Mouse (Mus musculus): Measurements from ENCODE around the gene Nav3.

Gene Nav3

DNA sequence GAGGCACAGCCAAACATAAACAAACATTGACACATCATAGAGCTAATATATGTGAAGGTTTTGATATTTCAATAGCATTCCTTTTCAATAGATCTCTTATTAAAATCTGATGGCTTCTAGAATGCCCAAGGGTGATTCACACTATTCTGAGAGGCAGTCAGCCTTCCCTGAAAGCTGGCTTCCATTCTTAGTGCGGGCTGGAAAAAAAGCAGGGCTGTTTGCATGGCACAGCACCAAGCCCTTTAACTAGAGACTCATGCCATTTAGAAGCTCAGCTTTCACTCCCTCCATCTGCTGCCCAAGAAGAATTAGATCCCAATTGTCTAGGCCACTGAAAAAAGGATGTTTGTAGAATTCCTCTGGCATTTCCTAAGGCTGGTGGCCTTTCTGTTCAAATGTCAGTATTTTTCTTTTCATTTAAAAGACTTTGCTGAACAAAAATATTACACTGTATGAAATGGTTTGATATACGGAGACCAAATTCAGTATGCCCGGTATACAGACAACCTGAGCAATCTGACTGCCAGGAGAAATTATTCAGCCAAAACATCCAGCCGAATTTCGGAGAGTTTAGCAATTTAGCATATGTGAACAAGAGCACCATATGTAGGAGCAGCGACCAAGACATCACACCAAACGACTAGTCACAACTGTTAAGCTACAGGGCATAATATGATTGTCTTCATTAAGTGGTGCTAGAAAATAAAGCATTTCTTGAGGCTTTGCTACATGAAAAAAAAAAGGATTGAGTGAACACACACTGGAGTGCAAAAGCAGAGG, 263.8 kb downstream of the Nav3 start:
- no peak for DNase-seq (ENCODE audit: low spot score)

DNA sequence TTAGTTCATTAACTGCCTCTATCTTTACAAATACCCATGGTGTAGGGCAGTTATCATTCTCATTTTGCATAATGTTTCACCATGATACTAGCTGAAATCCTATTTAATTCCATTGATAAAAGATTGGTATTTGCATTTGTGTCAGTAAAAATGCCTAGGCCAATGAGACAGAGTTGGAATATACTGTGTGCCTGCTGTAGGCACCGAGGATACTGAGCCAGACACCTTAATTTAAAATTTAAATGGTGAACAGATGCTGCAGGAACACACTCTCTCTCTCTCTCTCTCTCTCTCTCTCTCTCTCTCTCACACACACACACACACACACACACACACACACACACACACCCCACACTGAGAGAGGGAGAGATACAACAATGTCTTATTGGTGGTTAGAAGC, 269.8 kb downstream of the Nav3 start:
- DNase-seq (ENCODE audit: low spot score), result no peak

DNA sequence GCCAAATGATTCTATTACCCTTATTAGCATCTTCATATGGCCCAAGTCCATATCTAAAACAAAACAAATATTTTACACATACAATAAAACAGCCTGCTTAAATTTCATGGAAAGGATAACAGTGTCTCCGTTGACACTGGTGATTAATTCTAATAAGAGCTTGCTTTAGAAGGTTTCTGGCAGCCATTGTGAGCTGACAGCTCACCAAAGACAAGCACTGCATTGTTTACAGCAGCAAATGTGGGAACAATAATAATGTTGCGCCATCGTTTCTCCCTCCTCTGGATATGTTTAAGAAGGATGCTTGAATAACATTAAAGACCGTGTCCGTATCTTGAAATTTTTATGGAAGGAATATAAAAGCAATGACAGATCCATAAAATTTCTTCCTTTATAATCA, 280.1 kb downstream of the Nav3 start:
- DNase-seq (ENCODE audit: low spot score), result no peak

DNA sequence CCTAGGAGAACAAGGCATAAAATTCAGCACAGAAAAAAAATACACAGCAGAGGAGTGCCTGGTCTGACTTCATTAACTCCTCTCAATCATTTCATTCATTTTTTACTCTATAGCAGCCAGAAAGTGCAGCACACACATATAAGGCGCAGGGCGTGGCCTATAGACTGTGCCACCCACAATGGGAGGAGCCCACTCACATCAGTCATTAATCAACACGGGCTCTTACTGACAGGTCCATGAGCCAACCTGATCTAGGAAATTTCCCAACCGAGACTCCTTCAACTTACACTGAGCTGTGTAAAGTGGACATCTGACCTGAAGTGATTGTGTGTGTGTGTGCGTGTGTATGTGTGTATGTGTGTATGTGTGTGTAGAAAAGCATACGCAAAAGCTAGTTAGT, 286.6 kb downstream of the Nav3 start:
- DNase-seq (ENCODE audit: low spot score), result no peak

DNA sequence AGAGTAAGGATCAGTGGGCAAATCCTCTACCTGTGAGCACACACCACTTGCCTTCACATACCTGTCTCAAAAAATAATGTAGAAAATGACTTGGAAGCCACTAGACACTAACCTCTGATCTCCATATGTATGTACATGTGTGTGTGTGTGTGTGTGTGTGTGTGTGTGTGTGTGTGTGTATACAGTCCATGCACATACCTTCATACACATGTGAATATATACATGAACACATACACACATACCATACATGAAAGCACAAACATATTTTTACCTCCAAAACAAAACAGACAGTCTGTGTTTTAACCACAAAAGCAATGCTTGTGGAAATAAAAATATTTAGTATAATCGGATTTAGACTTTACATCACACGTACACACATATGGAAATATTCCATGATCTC, 287.1 kb downstream of the Nav3 start:
- no peak for DNase-seq (ENCODE audit: low spot score)

DNA sequence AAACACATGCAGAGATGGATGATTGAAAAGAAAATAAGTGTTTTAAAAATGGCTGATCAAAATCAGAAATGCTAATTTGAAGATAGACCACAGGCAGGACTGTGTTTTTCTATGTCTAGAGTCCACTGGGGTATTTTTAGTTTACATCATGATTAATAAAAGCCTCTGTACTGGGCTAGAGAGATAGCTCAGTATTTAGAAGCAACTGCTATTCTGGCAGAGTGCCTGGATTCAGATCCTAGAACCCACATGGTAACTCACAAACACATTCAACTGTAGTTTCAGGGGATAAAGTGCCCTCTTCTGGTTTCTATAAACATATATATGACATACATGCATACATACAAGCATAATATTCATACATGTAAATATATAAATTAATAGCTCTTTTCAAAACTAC, 293.4 kb downstream of the Nav3 start:
- DNase-seq (ENCODE audit: low spot score), result no peak

DNA sequence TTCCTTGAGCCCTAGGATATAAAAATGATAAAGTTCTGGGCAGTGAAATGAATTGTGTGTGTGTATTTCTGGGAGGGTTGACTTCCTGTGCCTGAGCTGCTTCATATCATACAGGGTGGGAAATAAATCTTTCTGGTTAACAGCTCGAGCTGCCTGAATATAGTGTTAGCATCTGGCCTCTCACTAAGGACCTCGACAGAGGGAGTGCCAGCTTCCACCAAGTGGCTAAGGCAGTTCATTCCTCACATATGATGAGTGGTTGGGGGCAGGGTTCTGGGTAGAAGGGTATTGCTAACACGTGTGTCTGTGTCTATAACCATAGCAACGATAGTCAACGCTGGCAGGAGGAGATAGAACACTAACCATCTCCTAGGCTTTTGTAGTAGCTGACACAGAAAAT, 295.1 kb downstream of the Nav3 start:
- no peak for DNase-seq (ENCODE audit: low spot score)

DNA sequence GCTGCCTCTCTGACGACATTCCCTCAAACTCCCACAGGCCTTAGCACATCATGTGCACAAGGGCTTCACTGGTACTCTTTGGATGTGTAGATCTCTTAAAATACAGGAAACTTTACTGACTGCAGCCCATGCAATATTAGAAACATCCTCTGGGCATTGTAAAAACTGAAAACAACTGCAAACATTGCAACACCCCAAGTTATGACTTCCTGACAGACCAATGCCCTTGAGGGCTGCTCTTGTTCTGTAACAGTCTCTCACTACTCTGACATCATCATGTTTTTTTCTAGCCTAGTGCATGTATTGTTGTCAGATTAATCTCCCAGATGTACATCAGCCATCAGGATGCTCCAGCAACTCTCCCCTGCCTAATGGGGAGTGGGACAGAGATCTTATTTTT, 296.5 kb downstream of the Nav3 start:
- DNase-seq (ENCODE audit: low spot score), result no peak

DNA sequence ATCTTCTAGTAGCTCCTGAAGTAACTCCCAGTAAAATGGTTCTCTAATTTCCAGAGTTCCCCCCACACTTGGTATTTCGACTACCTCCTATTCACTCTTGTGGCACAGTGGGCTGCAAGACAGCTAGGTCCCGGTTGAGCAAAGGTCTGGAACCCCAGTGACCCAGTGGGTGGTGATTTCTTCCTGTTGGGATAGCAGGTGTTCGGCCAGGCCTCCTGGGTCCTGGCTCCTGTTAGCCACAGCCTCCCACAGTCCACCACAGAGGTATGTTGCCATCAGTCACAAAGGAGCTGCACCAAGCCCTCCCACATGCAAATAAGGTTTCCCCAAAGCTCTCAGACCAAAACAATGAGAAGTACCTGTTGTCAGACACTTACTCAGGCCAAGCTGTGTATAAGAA, 297.9 kb downstream of the Nav3 start:
- no peak for DNase-seq (ENCODE audit: low spot score)

DNA sequence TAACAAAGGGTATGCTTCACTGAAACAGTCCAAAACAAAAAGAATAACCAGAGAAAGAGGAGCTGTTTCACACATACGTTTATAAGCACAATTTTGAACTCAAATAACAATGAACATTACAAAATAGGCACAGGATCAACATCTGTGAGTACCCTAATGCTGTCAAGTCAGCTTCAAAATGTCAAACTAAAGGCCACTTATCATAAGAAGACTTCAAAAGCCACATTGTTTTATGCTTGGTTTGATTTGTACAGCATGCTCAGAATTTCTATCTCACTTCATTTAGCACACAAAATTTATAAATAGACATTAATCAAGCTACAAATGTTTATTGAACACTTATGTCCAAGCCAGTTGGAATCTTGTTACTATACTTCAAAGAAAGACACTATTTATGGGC, 299.6 kb downstream of the Nav3 start:
- no peak for DNase-seq (ENCODE audit: low spot score)

DNA sequence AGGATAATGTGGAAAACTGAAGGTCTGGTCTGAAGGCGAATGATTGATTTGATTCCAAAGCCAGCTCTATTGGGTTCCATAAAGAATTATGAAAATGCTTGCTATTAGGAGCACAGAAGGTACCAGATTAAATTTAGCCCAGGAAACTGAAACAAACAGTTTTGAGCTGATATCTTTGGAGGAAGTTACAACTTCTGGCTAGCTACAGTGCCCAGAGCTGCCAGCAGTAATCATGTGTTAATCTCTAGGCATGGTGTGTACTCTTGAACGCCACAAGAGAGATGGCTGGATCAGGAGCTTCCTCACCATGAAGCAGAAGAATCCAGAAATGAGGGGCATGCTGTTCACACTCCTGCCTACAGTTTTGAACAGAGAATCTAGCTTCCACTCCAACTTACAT, 300.5 kb downstream of the Nav3 start:
- DNase-seq (ENCODE audit: low spot score), result no peak

DNA sequence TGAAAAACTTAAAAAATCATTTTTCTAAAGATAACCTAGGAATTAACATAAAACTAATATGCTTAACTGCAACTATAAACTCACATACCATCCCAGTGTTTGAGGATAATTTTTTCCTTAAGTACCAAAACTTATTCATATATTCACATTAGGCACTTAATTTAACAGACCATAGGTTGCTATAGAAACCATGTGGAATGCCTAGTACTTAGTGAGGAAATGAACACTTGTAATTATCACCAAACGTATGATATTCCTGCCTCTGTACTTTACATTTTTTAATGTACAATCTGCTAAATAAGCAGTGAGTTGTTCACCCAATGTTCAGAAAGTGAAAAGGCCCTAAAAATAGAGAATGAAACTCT, 301.1 kb downstream of the Nav3 start:
- no peak for DNase-seq (ENCODE audit: low spot score)

DNA sequence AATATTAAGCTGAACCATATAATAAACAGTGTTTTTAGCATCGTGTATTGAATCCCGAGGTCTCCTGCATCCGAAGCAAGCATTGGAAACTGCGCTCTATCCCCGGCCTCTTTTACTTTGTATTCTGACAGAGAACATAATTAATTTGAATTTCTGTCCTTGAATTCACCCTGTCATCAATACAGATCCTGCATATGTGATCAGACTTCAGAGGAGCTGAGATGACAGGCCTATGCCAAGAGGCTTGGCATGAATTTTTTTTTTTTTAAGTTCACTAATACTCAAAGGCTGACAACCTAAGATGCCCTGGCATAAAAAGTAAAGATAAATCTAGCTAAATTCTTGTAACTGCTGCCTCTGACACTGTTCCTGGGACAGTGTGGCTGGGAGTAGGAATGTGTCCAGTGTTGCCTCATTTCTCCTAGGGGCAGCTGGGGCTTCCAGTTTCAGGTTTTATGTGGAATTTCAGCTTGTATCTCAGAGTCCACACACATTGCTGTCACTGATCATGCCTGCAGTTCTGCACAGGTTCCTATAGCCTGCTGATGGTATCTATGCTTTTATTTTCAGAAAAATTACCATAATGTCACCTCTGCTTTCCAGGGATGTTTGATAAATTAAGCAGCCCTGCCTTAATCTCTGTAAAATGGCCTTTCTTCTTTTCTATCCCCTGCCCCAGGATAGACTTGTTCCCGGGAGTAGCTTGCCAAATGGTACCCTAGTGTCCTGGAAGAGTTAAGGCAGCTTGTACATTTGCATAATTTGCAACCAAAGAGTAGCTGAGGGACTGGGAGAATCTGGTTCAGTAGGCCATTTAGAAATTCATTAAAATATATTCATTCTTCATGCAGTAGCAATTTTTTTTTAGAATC, 301.8 kb downstream of the Nav3 start:
- no peak for DNase-seq (ENCODE audit: low spot score)

DNA sequence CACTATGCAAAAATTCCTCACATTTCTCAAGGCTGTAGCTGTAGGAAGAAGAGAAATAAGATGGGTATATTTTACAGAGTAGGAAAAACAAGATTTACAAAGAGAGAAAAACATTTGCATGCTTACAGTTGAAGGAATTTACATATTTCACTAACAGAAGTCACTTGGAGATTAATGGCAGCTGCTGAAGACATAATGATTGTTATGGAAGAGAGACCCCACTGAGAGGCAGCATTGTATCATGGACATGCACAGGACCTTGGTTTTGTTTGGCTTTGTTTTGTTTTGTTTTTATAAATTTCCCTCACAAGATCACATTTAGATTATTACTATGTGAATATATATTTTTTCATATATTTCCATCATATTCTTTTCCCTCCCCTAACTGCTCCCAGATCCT, 335.4 kb downstream of the Nav3 start:
- no peak for DNase-seq (ENCODE audit: low spot score)

DNA sequence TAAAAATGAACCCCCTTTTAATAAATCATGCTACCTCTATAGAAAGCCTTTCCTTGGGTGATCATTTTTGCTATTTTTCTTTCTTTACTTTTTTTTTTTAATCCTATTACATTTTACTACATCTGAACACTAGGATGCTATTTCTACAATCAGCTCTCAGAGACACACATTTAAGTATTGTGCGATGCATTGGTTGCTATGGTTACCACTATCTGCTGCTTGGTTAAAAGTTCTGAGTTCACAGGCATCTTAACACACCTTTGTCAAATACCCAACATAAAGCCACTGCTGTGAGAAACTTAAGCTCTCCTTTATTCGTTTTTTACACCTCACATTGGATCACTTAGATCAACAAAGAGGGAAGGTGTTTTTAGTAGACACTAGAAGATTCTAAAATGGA, 338.7 kb downstream of the Nav3 start:
- no peak for DNase-seq (ENCODE audit: low spot score)

DNA sequence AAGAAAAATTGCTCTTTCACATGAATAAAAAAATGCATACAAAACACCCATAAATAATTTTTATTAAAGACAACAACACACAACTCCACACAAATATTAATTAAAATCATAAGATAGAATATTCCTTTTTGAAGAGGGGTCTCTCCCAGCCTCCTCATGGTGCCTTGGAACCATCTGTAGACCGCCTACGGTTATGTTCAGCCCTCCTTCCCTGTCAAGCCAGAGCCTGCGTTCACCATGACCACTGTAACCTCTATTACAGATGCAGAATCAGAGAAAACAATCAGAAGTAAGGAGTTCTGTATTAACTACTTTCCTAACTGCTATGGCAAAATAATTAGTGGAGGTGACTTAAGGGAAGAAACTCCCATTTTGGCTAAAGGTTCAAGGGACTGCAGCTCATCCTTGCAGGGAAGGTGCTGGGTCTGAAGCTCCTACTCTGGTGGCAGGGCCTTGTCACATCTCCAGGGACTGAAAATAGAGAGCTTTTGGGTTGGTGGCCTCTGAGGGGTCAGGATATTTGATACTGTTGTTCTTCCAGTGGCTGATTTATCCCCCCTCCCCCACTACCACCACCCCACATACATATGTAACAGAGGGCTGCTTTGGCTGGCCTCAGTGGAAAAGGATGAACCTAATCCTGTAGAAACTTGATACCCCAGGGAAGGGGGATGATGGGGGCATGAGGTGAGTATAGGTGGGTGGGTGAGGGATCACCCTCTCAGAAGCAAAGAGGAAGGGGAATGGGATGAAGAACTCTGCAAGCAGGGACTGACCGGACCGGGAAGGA, 343.1 kb downstream of the Nav3 start:
- DNase-seq (ENCODE audit: low spot score), result no peak

DNA sequence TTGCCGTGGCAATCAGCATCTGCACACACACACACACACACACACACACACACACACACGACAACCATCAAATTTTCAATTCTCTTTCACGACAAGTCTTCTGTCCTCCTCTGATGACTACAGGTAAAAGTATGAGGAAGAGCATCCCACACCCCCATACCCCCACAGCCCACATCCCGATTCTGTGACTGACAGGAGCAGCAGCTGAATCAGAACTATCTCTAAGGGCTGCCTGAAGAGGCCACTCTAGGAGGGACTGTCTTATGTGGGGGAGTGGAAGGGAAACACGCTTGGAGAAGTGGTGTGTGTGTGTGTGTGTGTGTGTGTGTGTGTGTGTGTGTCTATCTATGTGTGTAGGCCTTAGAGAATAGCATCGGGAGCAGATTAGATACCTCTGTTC, 352.7 kb downstream of the Nav3 start:
- DNase-seq (ENCODE audit: low spot score), result no peak

DNA sequence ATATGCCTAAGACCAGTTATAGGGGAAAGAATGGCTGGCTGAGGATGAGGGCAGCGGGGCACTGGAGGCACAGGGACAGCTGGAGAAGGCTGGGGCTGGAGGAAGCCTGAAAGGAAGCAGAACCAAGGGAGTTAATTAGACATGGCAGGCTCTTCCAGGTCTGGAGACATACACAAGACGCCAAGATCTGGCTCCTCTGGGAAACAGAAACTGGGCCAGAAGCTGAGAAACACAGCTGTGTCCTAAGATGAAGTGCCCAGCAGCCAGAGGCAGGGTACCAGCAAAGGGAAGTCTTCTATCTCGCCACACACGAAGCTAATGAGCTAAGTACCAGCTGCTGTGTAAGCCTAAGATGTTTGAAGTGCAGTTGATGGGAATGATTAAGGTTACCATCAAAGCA, 353.8 kb downstream of the Nav3 start:
- no peak for DNase-seq (ENCODE audit: low spot score)

DNA sequence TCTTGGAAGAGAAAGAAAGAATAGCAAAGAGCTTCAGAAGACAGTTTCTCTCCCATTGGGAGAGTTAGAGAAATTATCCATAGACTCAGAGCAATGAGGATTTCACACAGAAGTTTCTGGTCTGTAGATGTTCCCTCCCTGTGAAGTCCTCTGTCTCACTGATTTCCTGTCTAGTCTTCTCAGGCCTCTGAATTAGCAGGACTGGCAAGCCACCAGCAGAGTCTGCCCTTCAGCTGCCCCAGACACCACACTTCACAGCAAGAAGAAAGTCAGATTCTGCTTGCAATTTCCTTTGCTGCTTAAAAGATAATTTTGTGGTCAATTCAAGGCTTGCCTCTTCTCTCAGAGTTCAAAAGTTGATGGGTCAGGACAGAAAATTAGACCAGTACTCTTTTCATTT, 361.6 kb downstream of the Nav3 start:
- no peak for DNase-seq (ENCODE audit: low spot score)

DNA sequence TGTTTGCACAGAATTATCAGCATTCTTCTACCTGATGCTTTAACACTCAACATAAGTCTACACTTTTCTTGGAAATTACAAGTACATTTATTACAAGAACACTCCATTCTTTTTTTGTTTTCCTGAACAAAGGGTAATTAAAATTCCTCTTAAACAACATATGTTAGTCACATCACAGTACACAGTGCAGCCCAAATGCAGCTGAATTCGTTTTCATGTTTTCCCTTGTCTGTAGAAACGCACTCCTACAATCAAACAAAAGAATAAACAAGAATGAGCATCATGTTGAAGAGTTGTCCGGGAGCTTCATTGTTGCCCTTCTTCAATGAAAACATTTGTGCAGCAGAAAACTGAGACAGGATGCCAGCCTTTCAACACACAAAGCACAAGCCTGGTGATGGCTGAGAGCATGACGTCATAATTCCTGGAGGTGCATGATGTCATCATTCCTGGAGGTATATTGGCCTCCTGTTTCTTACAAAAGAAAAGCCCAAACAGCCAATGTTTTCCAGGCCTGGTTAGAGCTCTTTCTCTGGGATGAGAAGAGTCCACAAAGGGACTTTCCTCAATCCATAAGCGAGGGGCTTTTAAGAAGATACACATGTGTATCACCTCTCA, 367.5 kb downstream of the Nav3 start:
- no peak for DNase-seq (ENCODE audit: low spot score)

DNA sequence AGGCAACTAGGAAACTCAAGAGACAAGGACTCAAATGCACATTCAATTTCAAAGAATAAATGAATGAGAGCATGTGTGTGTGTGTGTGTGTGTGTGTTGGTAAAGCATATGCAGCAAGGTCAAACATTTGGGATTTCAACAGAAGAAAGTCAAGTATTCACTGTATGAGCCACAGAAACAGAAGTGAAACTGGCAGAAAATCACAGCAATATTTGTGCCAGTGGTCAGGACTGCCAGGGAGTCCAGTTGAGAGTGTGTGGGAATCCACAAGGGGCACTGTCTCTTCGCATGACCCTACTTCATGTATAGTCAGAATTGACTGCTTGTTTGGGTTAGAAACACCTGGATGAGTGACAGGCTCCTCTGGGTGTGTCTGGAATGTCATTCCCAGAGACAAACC, 370.1 kb downstream of the Nav3 start:
- DNase-seq (ENCODE audit: low spot score), result no peak

DNA sequence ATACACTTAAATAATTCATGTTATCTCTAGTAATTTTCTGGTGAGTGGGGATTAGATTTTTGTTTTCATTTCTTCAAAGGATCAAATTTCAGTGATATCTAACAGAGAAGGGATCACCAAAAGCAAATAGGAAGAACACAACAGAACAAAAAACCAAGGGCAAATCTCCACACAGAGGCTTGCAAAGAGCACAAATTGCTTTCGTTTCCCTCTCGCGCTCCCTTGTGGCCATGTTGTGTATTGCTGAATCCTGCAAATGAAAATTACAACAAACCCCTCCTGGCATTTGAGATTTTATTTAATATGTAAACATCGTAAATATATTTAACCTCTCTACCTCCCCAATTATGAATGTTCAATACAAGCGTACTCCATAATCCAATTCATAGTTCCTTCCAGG, 370.8 kb downstream of the Nav3 start:
- no peak for DNase-seq (ENCODE audit: low spot score)

Measured in spleen, adult 12 weeks (tissue).